Mouse (Mus musculus) layer of hippocampus, postnatal 36 days (tissue): ENCODE measurements around the gene Btd. TPM values are rescaled to one million over a fixed set of nuclear protein-coding genes. Genes with fewer than 3 reads are reported as not detected.

Experiments
- DNase-seq, 2 experiments: peaks; one replicate each; pipeline ENCODE4 v3.0.0; 2022
- total RNA-seq, 2 experiments: library from RNA; stranded (reverse); gene quantifications; 2 replicates each; pipeline ENCODE4 v1.2.3; 2021

The Btd gene
- total RNA-seq, 2 experiments from 2014 or later = 9.5 to 10.9 TPM

GRCm38 (mm10) chr14:31647991-31648390 is 7.2 kb downstream of the Btd start:
- no peak for DNase-seq

DNA sequence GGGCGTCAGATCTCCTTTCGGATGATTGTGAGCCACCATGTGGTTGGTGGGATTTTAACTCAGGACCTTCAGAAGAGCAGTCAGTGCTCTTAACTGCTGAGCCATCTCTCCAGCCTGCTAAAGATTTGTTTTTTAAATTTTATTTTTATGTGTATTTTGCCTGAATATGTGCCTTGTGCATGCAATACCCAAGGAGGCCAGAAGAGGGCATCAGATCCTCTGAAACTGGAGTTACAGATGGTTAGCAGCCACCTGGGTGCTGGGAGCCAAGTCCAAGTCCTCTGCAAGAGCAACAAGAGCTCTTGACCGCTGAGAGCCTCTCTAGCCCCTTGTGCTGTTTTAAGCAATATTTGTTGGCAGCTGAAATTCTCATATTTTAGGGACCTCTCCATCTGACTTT is 9.5 kb downstream of the Btd start:
- DNase-seq = no peak

GRCm38 (mm10) chr14:31651206-31651605 is 10.4 kb downstream of the Btd start:
- no peak for DNase-seq

DNA sequence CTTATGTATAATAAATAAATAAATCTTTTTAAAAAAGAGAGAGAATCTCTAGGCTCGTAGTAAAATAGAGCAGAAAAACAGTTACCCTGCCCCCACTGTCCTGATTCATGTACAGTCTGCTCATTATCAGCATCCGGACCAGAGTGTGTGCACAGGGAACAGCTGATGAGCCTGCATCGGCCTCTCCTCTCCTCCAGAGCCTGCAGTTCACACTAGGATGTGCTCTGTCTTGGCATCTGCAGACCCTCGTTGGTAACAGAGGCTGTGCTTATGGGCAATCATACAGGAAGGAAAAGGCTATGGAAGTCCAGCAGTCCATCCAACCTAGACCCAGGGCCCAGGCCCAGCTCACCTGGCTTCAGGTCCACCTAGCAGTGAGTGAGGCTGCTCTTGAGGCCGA is 11.3 kb downstream of the Btd start:
- no peak for DNase-seq

- DNase-seq = no peak
Observed at GRCm38 (mm10) chr14:31652624-31653023, 11.8 kb downstream of the Btd start.

GRCm38 (mm10) chr14:31653101-31653875 is 12.5 kb downstream of the Btd start:
- DNase-seq = no peak

GRCm38 (mm10) chr14:31654816-31655215 is 14.0 kb downstream of the Btd start:
- DNase-seq = no peak

DNA sequence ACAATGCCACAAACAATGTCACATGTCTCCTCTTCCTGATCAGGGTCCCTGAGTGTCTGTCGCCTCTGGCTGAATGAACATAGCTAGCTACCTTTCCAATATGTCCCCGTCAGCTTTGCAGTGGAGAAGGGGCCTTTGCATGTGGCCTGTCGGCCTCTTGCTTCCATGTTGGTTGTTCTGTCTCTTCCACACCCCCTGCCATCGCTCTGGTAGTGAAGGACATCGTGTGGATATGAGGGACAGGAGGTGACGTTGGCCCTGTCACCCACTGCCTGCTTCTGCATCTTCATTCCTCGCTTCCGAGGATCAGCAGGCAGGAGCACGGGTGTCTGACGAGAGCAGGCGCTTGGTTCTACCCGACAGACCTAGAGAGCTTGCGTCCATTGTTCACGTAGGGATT is 14.6 kb downstream of the Btd start:
- DNase-seq = no peak

GRCm38 (mm10) chr14:31656386-31656785 is 15.6 kb downstream of the Btd start:
- no peak for DNase-seq

DNA sequence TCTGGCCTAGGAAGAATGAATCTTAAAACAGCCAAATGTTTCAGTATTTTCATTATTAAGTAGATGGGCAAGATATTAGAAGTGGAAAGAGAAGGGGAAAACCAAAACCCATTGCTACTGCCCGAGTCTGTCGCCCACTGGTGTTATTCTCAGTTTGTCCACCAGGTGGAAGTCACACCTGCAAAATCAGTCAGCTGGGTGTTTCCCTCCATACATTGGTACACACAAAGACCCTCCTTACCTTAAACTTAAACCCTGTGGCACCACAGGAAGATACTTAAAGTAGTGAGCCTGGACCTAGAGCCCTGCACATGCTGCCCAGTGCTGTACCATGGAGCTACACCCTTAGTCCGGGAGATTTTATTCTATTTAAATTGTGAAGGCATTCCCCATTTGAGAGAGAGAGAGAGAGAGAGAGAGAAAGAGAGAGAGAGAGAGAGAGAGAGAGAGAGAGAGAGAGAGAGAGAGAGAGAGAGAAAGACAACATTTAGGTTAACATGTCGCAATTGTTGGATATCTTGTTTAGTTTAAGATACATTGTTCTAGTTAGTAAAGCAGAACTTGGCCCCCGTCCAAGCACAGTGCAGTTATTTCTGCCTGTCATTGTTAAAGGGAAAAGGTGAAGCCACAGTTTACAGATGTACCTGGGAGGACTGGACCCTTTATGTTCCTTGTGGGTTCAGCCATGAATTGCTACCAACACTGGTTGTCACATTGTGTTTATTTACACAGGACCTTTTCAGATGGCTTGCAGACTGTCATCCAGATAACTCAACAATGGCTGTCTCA is 16.2 kb downstream of the Btd start:
- peak in 1 of 2 experiments; percentile 78 for DNase-seq

GRCm38 (mm10) chr14:31658126-31658680 is 17.4 kb downstream of the Btd start:
- no peak for DNase-seq

DNA sequence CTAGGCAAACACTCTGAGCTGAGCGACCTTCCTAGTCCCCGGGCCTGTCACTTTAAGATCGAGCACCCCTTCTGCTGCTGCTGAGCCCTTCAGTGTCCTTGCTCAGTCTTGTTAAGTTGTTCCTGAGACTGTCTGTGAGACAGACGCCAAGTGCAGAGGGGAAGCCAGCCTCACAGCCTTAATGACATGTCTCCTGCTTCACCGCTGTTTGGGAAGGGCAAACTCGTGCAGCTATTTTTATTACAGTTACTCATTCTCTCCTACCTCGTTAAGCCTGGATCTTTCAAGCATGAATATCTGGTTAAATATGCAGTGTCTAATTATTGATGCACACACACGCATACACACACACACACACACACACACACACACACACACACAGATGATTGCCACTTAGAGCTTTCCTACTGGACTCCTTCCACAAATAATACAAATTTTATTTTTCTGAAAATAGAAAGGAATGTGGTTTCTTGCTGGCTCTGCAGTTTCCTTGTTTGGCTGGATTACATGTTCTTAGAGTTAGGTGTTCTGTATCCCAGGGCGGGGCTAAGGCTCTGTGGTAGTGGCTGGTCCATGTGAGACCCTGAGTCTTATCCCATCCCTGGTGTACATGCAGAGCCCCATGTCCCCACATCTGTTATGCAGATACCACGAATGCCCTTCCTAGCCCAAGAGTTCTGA is 18.8 kb downstream of the Btd start:
- DNase-seq = peak in 1 of 2 experiments; percentile 19

DNA sequence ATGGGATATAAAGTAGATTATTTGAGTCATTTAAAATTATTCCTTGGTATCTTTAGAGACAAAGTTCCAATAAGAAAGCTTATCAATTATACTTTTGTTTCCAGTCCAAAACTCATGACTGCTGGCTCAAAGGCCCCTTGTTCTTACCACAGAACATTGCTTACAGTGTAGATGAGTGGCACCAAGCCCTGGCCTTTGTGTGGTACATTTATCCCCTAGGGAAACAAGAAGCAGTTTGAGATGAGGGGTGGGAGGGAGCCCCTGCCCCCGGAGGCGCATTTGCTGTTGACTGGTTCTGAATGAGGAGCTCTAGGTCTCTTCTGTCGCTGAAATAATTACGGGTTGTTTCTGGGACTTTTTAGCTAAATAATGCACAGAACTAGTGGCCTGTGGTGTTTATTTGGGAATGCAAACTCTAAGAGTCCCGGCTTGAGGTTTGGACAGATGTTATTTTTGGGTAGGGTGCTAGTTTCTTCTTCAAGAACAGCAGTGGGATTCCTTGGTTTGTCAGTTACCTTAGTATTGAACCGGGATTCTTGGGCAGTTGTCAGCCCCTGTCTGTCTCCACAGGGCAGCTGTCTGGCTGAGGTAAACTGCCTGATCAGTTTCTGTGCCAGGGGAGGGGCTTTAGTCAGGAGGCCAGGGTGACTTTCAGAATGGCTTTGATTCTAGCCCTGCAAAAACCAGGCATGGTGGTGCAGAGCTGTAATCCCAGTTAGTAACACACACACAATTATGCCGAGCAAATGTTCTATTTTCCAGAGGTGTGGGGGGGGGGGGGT is 19.7 kb downstream of the Btd start:
- peak in 1 of 2 experiments; percentile 30 for DNase-seq

GRCm38 (mm10) chr14:31661671-31662554 is 21.1 kb downstream of the Btd start:
- peak; percentile 90 to 92 for DNase-seq

DNA sequence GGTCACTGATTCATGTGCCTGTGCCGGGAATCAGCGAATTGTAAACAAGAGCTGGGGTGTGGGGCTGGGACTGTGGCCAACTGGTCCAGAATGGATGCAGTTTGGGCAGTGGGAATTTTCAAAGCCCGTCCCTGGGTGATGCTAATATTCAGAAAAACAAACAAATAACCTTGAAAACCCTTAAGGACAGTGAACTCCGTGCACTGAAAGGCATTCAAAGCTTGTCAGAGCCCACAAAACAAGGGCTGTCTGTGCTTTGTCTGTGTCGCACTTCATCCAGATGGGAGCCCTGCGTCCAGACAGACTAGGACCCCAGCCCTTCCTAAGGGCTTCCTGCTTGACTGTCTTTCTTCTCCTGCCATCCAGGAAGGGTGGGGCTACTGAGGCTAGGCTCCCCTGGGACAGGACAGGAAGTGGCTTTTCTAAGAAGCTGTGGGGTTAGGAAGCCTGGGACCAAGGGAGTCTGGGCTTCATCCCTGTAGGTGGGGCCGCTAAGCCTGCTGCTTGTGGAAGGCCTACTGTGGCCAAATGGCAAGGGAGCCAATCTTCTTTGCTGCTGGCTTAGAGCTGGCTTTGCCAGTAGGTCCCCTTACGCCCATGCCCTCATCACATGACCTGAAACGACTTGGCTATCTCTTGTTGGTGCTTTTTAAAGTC is 21.9 kb downstream of the Btd start:
- no peak for DNase-seq

DNA sequence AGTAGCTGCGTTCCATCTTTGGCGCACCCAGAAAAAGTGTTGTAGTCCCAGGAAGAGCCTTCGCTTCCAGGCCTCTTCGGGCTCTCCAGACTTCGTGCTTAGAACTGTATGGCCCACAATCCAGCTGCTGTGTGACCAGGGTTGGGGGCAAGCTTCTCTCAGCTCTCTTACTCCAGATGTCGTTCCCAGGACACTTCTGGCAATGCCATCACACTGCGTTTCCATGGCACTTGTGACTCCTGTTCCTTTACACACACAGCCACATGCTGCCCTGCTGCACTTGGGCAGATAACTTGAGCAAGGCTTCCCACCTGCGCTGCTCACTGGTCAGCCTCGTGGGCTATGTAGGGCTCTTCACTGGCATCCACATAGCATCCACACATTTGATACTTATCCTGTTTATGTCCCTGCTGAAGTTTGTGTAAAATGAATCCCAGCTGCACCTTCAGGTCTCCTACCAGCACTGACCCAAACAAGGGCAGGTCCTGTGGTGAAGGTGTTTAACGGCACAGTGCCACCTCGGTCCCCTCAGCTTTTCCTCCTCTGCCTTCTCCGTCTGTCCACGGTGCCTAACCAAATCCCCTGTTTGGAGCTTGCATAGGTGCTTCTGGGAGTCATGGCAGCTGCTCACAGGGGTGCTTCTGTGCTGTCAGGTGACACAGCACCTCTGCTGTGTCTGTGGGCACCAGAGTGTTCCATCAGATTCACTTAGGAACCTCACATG is 22.7 kb downstream of the Btd start:
- no peak for DNase-seq

DNA sequence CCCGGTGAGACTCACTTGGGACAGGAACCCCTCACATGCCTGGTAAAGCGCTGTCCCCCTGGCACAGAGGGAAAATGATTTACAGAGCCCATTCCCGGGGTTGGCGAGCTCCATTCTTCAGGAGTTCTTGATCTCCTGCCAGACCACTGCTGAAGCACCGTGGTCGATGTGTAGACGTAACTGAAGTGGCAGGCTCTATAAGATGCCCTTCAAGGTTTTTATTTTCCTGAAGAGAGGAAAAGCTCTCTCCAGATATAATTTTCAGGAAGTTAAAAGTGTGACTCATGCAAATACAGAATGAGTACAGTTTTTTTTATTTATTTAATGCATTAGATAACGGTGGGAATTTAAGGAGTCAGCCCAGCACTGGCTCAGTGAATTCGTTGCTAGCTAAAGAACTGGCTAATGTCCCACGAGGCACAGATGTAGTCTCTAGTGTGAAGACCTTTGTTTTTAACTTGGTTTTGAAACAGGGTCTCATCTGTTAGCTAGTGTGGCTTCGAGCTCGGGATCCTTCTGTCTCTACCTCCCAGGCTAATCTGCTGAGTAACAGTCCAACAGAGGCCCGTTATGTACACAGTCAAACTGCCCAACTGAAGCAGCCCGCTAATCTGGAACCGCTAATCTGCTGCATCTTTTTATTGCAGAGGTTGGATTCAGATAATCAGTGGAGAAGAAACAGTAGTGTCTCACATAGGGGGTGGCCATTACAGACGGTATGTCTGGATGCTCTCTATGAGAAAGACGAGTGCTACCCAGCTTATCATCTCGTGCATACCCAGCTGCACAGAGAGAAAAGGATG is 23.5 kb downstream of the Btd start:
- no peak for DNase-seq

GRCm38 (mm10) chr14:31664903-31665565 is 24.2 kb downstream of the Btd start:
- no peak for DNase-seq
